In genomic region chr6:91728939-91729619, GRCm38 (mm10) we compare ENCODE assay signal across 8 mouse cellular contexts. TPM values are rescaled to one million over a fixed set of nuclear protein-coding genes. Genes with fewer than 3 reads are reported as not detected.
DNase-seq lines count a peak whose midpoint lies in the region; ATAC-seq lines count a peak whose summit lies in the region.

No protein-coding gene starts in this region.

- no peak overlapping the region for H3K4me2 ChIP-seq in embryonic facial prominence, embryonic 12.5 days (replicated peaks)
- no peak overlapping the region for H3K4me2 ChIP-seq in hindbrain, embryonic 11.5 days (replicated peaks; ENCODE audit: low read depth, low read length)
- no peak overlapping the region for H3K4me2 ChIP-seq in midbrain, embryonic 12.5 days (replicated peaks)

- peak; percentile 41 for ATAC-seq in embryonic facial prominence, embryonic 12.5 days (ENCODE audit: insufficient number of reproducible peaks, insufficient read depth, low FRiP score, low TSS enrichment)
- ATAC-seq in hindbrain, embryonic 11.5 days (ENCODE audit: low FRiP score): peak; percentile 67
- peak; percentile 45 for ATAC-seq in midbrain, embryonic 12.5 days (ENCODE audit: low FRiP score, low read depth)
- no peak for ATAC-seq in monocyte, adult 5-6 weeks (replicated peaks; ENCODE audit: insufficient number of reproducible peaks, low FRiP score, low TSS enrichment, poor library complexity, severe bottlenecking)

- no peaks in the 10 kb centered on the region for H3K27me3 ChIP-seq in embryonic facial prominence, embryonic 12.5 days
- no peaks in the 10 kb centered on the region for H3K27me3 ChIP-seq in hindbrain, embryonic 11.5 days (ENCODE audit: control insufficient read depth, insufficient read depth, low read length)
- H3K27me3 ChIP-seq in midbrain, embryonic 12.5 days: no peaks in the 10 kb centered on the region

- peaks cover 26% of the 10 kb centered on the region for H3K4me1 ChIP-seq in embryonic facial prominence, embryonic 12.5 days
- peaks cover 14% of the 10 kb centered on the region for H3K4me1 ChIP-seq in hindbrain, embryonic 11.5 days (replicated peaks; ENCODE audit: control insufficient read depth, insufficient read depth, low read length)
- H3K4me1 ChIP-seq in midbrain, embryonic 12.5 days: peaks cover 34% of the 10 kb centered on the region

- H3K27ac ChIP-seq in embryonic facial prominence, embryonic 12.5 days: peak overlapping the region; percentile 83
- H3K27ac ChIP-seq in hindbrain, embryonic 11.5 days (ENCODE audit: low read depth, low read length): peak overlapping the region; percentile 79
- H3K27ac ChIP-seq in midbrain, embryonic 12.5 days (replicated peaks): peak overlapping the region; percentile 85

- WGBS in embryonic facial prominence, embryonic 12.5 days: 40% methylated on average over 6 of the region's 6 CpGs
- 41% methylated on average over 6 of the region's 6 CpGs for WGBS in hindbrain, embryonic 11.5 days
- WGBS in midbrain, embryonic 12.5 days: 25% methylated on average over 6 of the region's 6 CpGs

- no peak overlapping the region for H3K4me3 ChIP-seq in embryonic facial prominence, embryonic 12.5 days
- no peak overlapping the region for H3K4me3 ChIP-seq in hindbrain, embryonic 11.5 days (ENCODE audit: low read depth, low read length)
- H3K4me3 ChIP-seq in midbrain, embryonic 12.5 days: no peak overlapping the region

- no peaks in the 10 kb centered on the region for H3K9me3 ChIP-seq in embryonic facial prominence, embryonic 12.5 days
- H3K9me3 ChIP-seq in hindbrain, embryonic 11.5 days (ENCODE audit: control insufficient read depth, low read length): no peaks in the 10 kb centered on the region
- H3K9me3 ChIP-seq in midbrain, embryonic 12.5 days: no peaks in the 10 kb centered on the region

- intact Hi-C loops in heart, postnatal 25 days (cut with DNase I): no loop called here

- peaks cover 55% of the 10 kb centered on the region for H3K36me3 ChIP-seq in embryonic facial prominence, embryonic 12.5 days
- peaks cover 5% of the 10 kb centered on the region; the same call in 1 of the 2 replicates for H3K36me3 ChIP-seq in hindbrain, embryonic 11.5 days (ENCODE audit: control insufficient read depth, insufficient read depth, low read length)
- H3K36me3 ChIP-seq in midbrain, embryonic 12.5 days: peaks cover 64% of the 10 kb centered on the region

- H3K9ac ChIP-seq in embryonic facial prominence, embryonic 12.5 days: no peak overlapping the region
- peak overlapping the region; percentile 40; the same call in 1 of the 2 replicates for H3K9ac ChIP-seq in hindbrain, embryonic 11.5 days (ENCODE audit: low read depth, low read length)
- H3K9ac ChIP-seq in midbrain, embryonic 12.5 days (replicated peaks): peak overlapping the region; percentile 32; the same call in 1 of the 2 replicates

- peak; percentile 96 for DNase-seq in heart, adult 11 months
- DNase-seq in heart, postnatal 25 days (ENCODE audit: low spot score): no peak
- DNase-seq in hindbrain, embryonic 11.5 days (ENCODE audit: low spot score): peak; percentile 26
- no peak for DNase-seq in cerebellum, adult 18-20 months
- DNase-seq in urinary bladder, postnatal 4 days (ENCODE audit: low spot score in 2 of 2): no peak

RNA-seq across cellular contexts. Expression of gene Slc6a6, which starts 45.2 kb away (rescaled TPM):
- 100 to 1,000 TPM in 1 of 2 experiments, 10 to 100 TPM in 1; 85.0 to 102 TPM for total RNA-seq in heart, postnatal 25 days (2021)
- polyA plus RNA-seq in embryonic facial prominence, embryonic 12.5 days (2016; fragmentation: Nextera tagmentation; extraction: Ambion mirVana): 56.2 and 67.5 TPM in 2 replicates
- polyA plus RNA-seq in hindbrain, embryonic 11.5 days (2014; fragmentation: Nextera tagmentation; extraction: Ambion mirVana): 46.6 and 64.0 TPM in 2 replicates
- 69.4 and 82.8 TPM in 2 replicates for polyA plus RNA-seq in midbrain, embryonic 12.5 days (2016; fragmentation: Nextera tagmentation; extraction: Ambion mirVana)
- 63.2 to 87.6 TPM (median 76.2 TPM) in 3 replicates for total RNA-seq in monocyte, adult 5-6 weeks (2017)

Comparison
In these comparisons a context has a peak if more than half of its experiments do, and no peak if none do; other contexts are left out.
1. DNase-seq: peak in heart, adult 11 months (single experiment) and hindbrain, embryonic 11.5 days (single experiment); none in heart, postnatal 25 days (single experiment), cerebellum, adult 18-20 months (0 of 2) and urinary bladder, postnatal 4 days (0 of 2).
2. Peak in every context shown above with its lines, with median percentiles within 50 percentile points of each other: H3K27ac ChIP-seq.